Mouse (Mus musculus) heart, adult 2 months (tissue): ENCODE measurements around the gene Insrr. TPM values are rescaled to one million over a fixed set of nuclear protein-coding genes. Genes with fewer than 3 reads are reported as not detected.

Source experiments
- DNase-seq, 2 experiments: peaks; one replicate each; pipeline ENCODE4 v3.0.0; 2021
- H3K27ac ChIP-seq: fragments of 200-600 bp; 2 replicates; pipeline ENCODE4 v1.8.1; 2022
- H3K27me3 ChIP-seq: fragments of 200-500 bp; 2 replicates; pipeline ENCODE4 v1.6.1; 2012; ENCODE audit warnings: mild to moderate bottlenecking, low read length, inconsistent platforms, mixed read lengths; ENCODE audit not compliant: control insufficient read depth, insufficient read depth
- H3K36me3 ChIP-seq: fragments of 200-500 bp; 2 replicates; pipeline ENCODE4 v1.6.1; 2012; ENCODE audit warnings: low read length, inconsistent platforms; ENCODE audit not compliant: control insufficient read depth, insufficient read depth
- H3K4me1 ChIP-seq: fragments of 200-500 bp; 2 replicates; pipeline ENCODE4 v1.6.1; 2011; ENCODE audit warnings: low read length; ENCODE audit not compliant: control insufficient read depth, insufficient read depth
- H3K4me3 ChIP-seq: fragments of 200-600 bp; 2 replicates; pipeline ENCODE4 v1.8.1; 2022
- H3K79me2 ChIP-seq: fragments of 200-500 bp; replicated peaks from 2 replicates; pipeline ENCODE4 v1.6.1; 2012; ENCODE audit warnings: mild to moderate bottlenecking, inconsistent platforms, low read length, moderate library complexity, mixed read lengths; ENCODE audit not compliant: control insufficient read depth, insufficient read depth
- H3K9ac ChIP-seq: fragments of 200-500 bp; 2 replicates; pipeline ENCODE4 v1.6.1; 2012; ENCODE audit warnings: low read depth, mild to moderate bottlenecking, control low read depth, inconsistent platforms, low read length, mixed read lengths
- CTCF ChIP-seq: fragments of 200-600 bp; IDR thresholded peaks from 2 replicates; pipeline ENCODE4 v1.8.1; 2022; ENCODE audit warnings: antibody characterized with exemption, mild to moderate bottlenecking, moderate library complexity
- EP300 ChIP-seq: fragments of 200-500 bp; IDR thresholded peaks from 2 replicates; pipeline ENCODE4 v1.6.1; 2011; ENCODE audit warnings: low read depth, low read length, control low read depth; ENCODE audit not compliant: insufficient read depth
- POLR2A ChIP-seq: fragments of 200-500 bp; IDR thresholded peaks from 2 replicates; pipeline ENCODE4 v1.6.1; 2011; ENCODE audit warnings: mild to moderate bottlenecking, low read depth, low read length, control low read depth; ENCODE audit not compliant: insufficient read depth
- WGBS: fragments of 180-500 bp; shearing (Covaris S2); methylation state at CpG from one replicate; pipeline ENCODE4 v1.1.7; 2018; 5-methylcytosine and 5-hydroxymethylcytosine counted together
- intact Hi-C: fragments of 180-260 bp; cut with DNase I; formaldehyde crosslinking; loops from one replicate; pipeline ENCODE4 v1.15.1; 2025
- polyA plus RNA-seq: library from polyadenylated mRNA; depleted of rRNA; stranded (reverse); fragments of >200 nt; gene quantifications from 2 replicates; pipeline ENCODE4 v1.2.3, GENCODE M21; 2012
- total RNA-seq, 2 experiments: library from RNA; stranded (reverse); gene quantifications; 2 replicates each; pipeline ENCODE4 v1.2.3; 2021

The Insrr gene
- total and polyA plus RNA-seq, 3 experiments, result 0.04 to 0.05 TPM; not detected in 1

GRCm38 (mm10) chr3:87789768-87790167 is 7.0 kb upstream of the Insrr start:
- no peaks in the 10 kb centered on the region for H3K36me3 ChIP-seq
- H3K4me3 ChIP-seq, result no peak overlapping the region
- TF ChIP-seq EP300 (no peak), CTCF (no peak), POLR2A (no peak)
- H3K79me2 ChIP-seq, result no peaks in the 10 kb centered on the region
- no peaks in the 10 kb centered on the region for H3K4me1 ChIP-seq
- peaks cover 5% of the 10 kb centered on the region for H3K27me3 ChIP-seq
- no peak for DNase-seq
- 49% methylated on average over 5 of the region's 5 CpGs for WGBS
- no peak overlapping the region for H3K9ac ChIP-seq
- intact Hi-C loops, result no loop called here
- no peak overlapping the region for H3K27ac ChIP-seq

- no peaks in the 10 kb centered on the region for H3K79me2 ChIP-seq
- WGBS, result 2% methylated on average over 47 of the region's 47 CpGs
- no peak for DNase-seq
- H3K27ac ChIP-seq, result no peak within 1 kb of the TSS
- TF ChIP-seq CTCF (no peak), EP300 (no peak), POLR2A (no peak)
- intact Hi-C loops, result loop anchor here (1.0 kb wide), 2 partner anchors 21 to 43 kb away; no protein-coding TSS in a partner anchor
- H3K9ac ChIP-seq, result no peak within 1 kb of the TSS
- H3K36me3 ChIP-seq, result no peaks in the 10 kb centered on the region
- H3K4me3 ChIP-seq, result no peak within 1 kb of the TSS
- H3K4me1 ChIP-seq, result peaks cover 1% of the 10 kb centered on the region; the same call in 1 of the 2 replicates
- H3K27me3 ChIP-seq, result peaks cover 19% of the 10 kb centered on the region
Measured at GRCm38 (mm10) chr3:87794922-87795325, 1.8 kb upstream of the Insrr start, which contains the start of gene Ntrk1. Gene Ntrk1 (minus strand): TSS chr3:87795162.

GRCm38 (mm10) chr3:87795336-87796277 is 1.1 kb upstream of the Insrr start:
- Histone ChIP-seq H3K4me3 (no peak overlapping the region), H3K27me3 (peaks cover 19% of the 10 kb centered on the region), H3K9ac (no peak overlapping the region), H3K36me3 (no peaks in the 10 kb centered on the region), H3K4me1 (peaks cover 1% of the 10 kb centered on the region; the same call in 1 of the 2 replicates), H3K27ac (no peak overlapping the region), H3K79me2 (no peaks in the 10 kb centered on the region)
- intact Hi-C loops, result loop anchor here (1.0 kb wide), 2 partner anchors 21 to 43 kb away; no protein-coding TSS in a partner anchor
- TF ChIP-seq CTCF (peak; percentile 87), POLR2A (no peak), EP300 (no peak)
- DNase-seq, result peak; percentile 57 to 75
- 15% methylated on average over 33 of the region's 33 CpGs for WGBS

GRCm38 (mm10) chr3:87801681-87802080 is 4.9 kb downstream of the Insrr start:
- WGBS, result 55% methylated on average over 5 of the region's 5 CpGs
- Histone ChIP-seq H3K9ac (no peak overlapping the region), H3K4me1 (no peaks in the 10 kb centered on the region; the same call in 1 of the 2 replicates), H3K36me3 (no peaks in the 10 kb centered on the region), H3K79me2 (no peaks in the 10 kb centered on the region), H3K27ac (no peak overlapping the region), H3K27me3 (peaks cover 8% of the 10 kb centered on the region), H3K4me3 (no peak overlapping the region)
- intact Hi-C loops, result no loop called here
- DNase-seq, result no peak
- TF ChIP-seq CTCF, result no peak
- TF ChIP-seq EP300, result no peak
- no peak for TF ChIP-seq POLR2A

GRCm38 (mm10) chr3:87804038-87804677 is 7.4 kb downstream of the Insrr start:
- H3K79me2 ChIP-seq, result no peaks in the 10 kb centered on the region
- peaks cover 9% of the 10 kb centered on the region for H3K27me3 ChIP-seq
- TF ChIP-seq CTCF (no peak), EP300 (no peak), POLR2A (no peak)
- no peak for DNase-seq
- no peak overlapping the region for H3K4me3 ChIP-seq
- no peaks in the 10 kb centered on the region; the same call in 1 of the 2 replicates for H3K4me1 ChIP-seq
- 4% methylated on average over 26 of the region's 26 CpGs for WGBS
- intact Hi-C loops, result no loop called here
- no peak overlapping the region for H3K9ac ChIP-seq
- H3K36me3 ChIP-seq, result no peaks in the 10 kb centered on the region
- H3K27ac ChIP-seq, result no peak overlapping the region
